Mouse (Mus musculus): ENCODE data around the gene Kank2.

The Kank2 gene

DNA sequence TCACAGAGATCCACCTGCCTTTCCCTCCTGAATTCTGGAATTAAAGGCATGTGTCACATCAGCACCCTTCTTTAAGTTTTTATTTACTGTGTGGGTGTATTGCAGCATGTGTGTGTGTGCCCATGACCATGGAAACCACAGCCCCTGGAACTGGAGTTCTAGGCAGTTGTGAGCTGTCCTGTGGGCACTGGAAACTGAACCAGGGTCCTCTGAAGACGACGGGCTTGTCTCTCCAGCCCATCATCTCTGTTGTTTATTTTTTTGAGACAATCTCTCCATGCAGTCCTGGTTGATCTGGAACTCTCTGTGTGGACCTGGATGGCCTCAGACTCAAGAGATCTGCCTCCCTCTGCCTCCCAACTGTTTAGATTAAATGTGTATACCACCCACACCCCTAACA lies 81.5 kb downstream of the Kank2 start:
- in situ Hi-C loops (cut with MboI) = no loop called here
